Mouse (Mus musculus): Measurements from ENCODE around the gene Olfr772.
"Not testable (repeated sequence)": the region's sequence is repeated elsewhere in the genome, so short reads cannot be mapped to it uniquely, and the experiment has no call there.

The Olfr772 gene

DNA sequence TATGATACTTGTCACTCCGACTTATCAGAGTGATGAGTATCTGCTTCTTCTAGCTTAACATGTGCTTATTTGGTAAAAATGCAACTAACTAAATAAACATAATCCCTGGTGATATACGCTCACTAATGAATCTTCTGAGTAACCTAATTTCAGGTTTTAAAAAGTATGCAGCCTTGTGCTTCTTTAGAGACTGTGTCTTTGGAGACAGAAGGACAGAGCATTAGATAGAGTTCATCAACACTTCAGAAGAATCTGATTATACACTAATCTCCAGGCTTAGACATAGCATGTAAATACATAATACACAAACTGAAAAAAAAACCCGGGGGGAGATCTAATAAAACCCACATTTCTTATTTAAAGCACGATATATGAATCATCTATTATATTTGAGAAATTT is at the start of gene Olfr772:
TSS of gene Olfr772 (minus strand) at position 101 of the 400 bp plus-strand sequence.
- DNase-seq: not testable (repeated sequence)

DNA sequence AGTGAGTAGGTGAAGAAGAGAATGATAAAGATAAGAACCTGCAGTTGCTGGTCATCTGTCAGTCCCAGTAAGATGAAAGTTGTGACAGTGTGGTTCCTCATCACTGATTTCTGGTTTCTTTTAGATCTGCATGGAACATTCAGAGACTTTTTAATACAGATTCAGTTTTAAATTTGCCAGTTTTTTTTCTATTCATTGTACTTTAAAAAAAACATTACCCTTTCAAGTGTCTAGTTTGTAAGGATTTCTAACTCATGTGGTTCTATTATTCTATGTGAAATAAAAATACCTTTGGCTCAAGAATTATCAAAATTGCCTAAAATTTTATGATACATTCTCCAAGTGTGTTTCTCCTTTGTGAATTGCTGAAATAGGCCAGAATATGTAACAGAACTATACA is 9.6 kb upstream of the Olfr772 start, which contains the start of gene Olfr773:
TSS of gene Olfr773 (minus strand) at position 101 of the 400 bp plus-strand sequence.
- DNase-seq: not testable (repeated sequence)

DNA sequence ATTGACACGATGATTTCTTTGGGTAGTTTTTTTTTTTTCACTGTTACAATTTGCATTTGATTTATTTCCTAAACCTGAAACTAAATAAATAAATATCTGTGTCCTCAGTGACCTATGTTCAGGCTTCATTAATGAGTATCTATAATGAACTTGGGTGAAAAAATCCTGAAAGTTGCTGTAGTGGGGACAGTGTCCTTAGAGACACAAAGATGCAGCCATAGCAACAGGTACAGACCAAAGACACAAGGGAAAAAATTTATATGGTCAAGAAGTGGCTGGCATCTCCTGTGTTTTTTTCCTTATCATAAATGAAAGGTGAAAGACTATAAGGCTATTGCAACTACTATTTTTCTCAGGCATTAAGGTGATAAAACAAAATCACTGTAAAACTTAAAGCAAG is 13.1 kb downstream of the Olfr772 start, which contains the start of gene Olfr771:
TSS of gene Olfr771 (minus strand) at position 101 of the 400 bp plus-strand sequence.
- no peak for DNase-seq

DNA sequence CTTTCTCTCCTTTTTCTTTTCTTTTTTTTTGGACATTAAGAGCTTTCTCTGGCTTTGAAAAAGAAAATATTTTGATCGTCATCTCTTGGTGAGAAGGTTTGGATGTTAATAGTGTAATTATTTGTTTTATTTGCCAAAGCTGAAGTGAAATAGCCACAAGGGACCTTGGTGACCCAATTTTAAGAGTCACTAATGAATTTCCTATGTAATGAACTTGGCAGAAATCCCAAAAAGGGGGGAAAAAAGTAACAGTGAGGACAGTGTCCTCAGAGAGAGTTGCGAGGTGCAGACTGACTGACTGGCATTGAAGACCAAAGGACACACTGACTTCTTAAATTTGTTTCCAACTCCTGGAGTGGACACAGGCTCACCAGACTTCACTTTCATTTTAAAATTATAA is 38.8 kb downstream of the Olfr772 start, which contains the start of gene Olfr770:
TSS of gene Olfr770 (minus strand) at position 101 of the 400 bp plus-strand sequence.
- no peak for DNase-seq
